Comparison of ENCODE assay signal across 12 mouse cellular contexts in genomic region chr9:102437641-102438040, GRCm38 (mm10).
"Had no signal": no experiment of that assay in that cellular context is flagged by ENCODE, and none has a peak within 500 bp of the region (broad histone marks: within the 10 kb centered on the region; RNA-seq: fewer than 3 reads in every experiment).

No protein-coding gene starts in this region.

- DNase-seq: kidney, postnatal 14 days; layer of hippocampus, postnatal 36 days; liver; liver, embryonic 13.5 days; liver, postnatal 0 days; lung, postnatal 36 days; spleen, adult 18-20 months; thymus, adult 18-20 months; thymus, postnatal 14 days had no signal

- H3K4me1 ChIP-seq: kidney, embryonic 15.5 days; liver, embryonic 13.5 days had no signal

- ATAC-seq: liver, postnatal 0 days; midbrain, embryonic 13.5 days had no signal

- H3K9ac ChIP-seq: kidney, embryonic 15.5 days; limb, embryonic 12.5 days; liver, embryonic 13.5 days; liver, postnatal 0 days; midbrain, embryonic 13.5 days had no signal

- H3K9me3 ChIP-seq: kidney, embryonic 15.5 days; limb, embryonic 12.5 days; liver, embryonic 13.5 days; midbrain, embryonic 13.5 days had no signal

- H3K27me3 ChIP-seq: kidney, embryonic 15.5 days; liver, embryonic 13.5 days had no signal

- H3K4me2 ChIP-seq: kidney, embryonic 15.5 days; limb, embryonic 12.5 days; liver, embryonic 13.5 days; midbrain, embryonic 13.5 days had no signal

- H3K36me3 ChIP-seq: kidney, embryonic 15.5 days; limb, embryonic 12.5 days; liver, embryonic 13.5 days; midbrain, embryonic 13.5 days had no signal

- H3K4me3 ChIP-seq: kidney, embryonic 15.5 days; limb, embryonic 12.5 days; liver, embryonic 13.5 days; midbrain, embryonic 13.5 days had no signal

- H3K27ac ChIP-seq: kidney, embryonic 15.5 days; limb, embryonic 12.5 days; liver, embryonic 13.5 days; midbrain, embryonic 13.5 days had no signal
